Mouse (Mus musculus) fibroblast of lung, adult 2 months (primary cell): ENCODE measurements at regions not wholly inside any gene's neighbourhood (a gene's known extent, or its start where the extent isn't known, plus 50 kb on each side); places are given as distances from the start of the nearest gene placed in this dataset.

ENCODE experiments used
- DNase-seq: peaks from one replicate; pipeline ENCODE4 v3.0.0-alpha.2; 2011; ENCODE audit warnings: low read depth

DNA sequence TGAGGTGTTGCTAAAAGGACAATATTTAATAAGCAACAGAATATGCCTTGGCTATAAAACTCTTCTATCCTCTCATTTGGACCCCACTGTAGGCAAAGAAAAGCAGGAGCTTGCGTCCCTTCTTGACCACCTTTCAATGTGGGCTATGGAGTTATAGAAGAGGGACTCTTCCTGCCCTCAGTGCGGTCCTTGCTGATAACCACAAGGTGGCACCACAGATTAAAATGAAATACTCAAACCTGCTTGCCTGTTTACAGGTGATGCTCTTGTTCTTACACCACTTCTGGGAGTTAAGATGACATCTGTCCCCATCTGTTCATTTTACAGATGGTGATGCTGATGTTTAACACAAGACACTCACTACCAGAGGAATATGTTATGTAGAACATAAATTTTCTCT lies 291.1 kb upstream of the Pappa start:
- no peak for DNase-seq

GRCm38 (mm10) chr4:64874521-64874920 lies 249.5 kb upstream of the Pappa start:
- no peak for DNase-seq

- DNase-seq = no peak
Measured at GRCm38 (mm10) chr4:64876924-64877323, 247.1 kb upstream of the Pappa start.

DNA sequence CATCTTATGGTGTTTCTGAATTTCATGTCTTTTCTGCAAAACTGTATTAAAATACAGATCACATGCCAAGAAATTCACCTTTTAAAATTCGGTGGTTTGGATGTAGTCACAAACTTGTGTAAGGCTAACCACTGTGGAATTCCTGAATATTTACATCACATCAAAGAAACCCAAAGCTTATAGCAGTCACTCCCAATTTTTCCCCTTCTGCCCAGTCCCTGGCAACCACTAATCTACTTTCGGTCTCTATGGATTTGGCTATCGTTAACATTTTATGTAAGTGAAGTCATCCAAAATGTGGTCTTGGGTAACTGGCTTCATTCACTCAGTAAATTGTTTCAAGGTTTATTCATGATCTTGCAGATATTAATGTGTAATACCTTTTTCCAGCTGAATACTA lies 226.0 kb upstream of the Pappa start:
- DNase-seq = peak; percentile 59

- DNase-seq = peak; percentile 96
Measured at GRCm38 (mm10) chr4:64901091-64901845, 222.7 kb upstream of the Pappa start.

DNA sequence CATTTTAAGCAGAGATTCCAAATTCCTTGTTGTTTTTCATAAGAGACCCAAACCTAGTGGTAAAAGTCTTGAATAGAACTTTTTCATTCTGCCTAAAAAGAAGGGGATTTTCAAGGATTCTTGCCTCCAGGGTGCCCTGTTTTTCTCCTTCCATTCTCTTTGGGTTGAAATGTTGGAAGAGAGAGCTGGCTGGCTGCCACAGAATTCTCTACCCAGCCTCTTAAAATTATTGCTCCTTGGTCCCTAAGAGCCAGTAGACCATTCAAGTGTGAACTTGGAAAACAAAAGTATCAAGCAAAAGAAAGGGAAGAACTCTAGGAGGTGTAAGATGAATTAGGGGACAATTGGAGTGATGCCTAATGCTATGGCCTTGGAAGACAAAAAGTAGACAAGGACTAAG lies 200.2 kb upstream of the Pappa start:
- DNase-seq = no peak

DNA sequence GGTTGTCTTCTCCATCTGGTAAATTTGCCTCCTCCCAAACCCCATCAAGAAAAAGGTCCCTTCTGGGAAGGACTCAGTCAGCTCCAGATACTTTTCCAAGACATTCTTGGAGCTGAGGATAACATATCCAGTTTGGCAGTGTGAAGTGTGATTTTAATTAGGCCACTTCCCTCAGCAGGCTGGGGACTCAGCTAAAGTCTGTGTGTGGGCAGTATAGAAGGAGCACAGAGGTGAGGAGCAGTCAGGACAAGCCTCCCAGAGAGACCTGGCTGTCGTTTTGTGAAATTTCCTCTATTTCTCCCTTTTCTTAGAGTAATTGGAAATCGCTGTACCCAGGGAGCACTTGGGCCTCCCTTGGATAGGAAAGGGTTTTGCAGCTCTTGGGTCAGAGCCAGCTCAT lies 195.4 kb upstream of the Pappa start:
- DNase-seq = no peak

- no peak for DNase-seq
Measured at GRCm38 (mm10) chr4:64945547-64945946, 178.4 kb upstream of the Pappa start.

DNA sequence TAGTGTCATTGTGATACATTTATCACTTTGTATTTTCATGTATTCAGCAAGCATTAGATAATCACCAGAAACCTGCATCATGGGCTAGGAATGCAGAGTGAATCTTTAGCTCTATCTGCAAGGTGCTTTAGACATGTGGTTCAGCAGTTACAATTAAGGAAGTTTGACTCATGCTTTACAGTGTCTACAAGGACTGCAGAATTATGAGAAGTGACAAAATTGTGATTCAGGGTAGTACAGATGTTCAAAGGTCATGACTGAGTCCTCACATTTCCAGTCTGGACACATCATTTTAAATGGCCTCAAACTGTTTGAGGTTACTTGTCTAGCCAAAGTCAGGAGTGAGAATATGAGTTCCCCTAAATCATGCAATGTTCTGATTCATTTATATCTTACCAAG lies 171.3 kb upstream of the Pappa start:
- DNase-seq = no peak

DNA sequence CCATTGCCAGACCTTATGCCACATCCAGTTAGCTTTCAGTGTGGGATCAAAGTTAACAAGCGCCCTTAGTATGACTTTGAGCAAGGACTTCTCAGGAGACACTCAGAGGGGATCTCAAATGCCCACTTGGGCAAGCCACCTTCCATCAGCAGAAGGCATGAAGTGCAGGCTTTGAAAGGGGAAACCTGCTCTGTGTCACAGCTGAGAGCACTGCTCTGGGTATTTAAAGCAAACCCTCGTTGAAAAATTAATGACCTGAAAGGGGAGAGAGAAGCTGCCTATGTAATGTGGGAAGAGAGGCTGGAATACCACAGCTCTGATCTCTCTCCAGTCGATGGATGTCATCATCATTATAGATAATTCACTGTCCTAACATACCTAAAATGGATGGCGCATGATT lies 165.1 kb upstream of the Pappa start:
- no peak for DNase-seq

- DNase-seq = no peak
Measured at GRCm38 (mm10) chr4:64961796-64962195, 162.2 kb upstream of the Pappa start.
